Mouse (Mus musculus) ES-Bruce4 (cell line): ENCODE data around the gene Neurod4. TPM values are rescaled to one million over a fixed set of nuclear protein-coding genes. Genes with fewer than 3 reads are reported as not detected.

Experiments
- H3K27ac ChIP-seq: 2 replicates; pipeline ENCODE4 v1.5.1; 2012; ENCODE audit warnings: low read length, inconsistent platforms; ENCODE audit not compliant: insufficient read depth
- H3K27me3 ChIP-seq: 2 replicates; pipeline ENCODE4 v1.6.1; 2012; ENCODE audit warnings: mild to moderate bottlenecking, low read length, inconsistent platforms; ENCODE audit not compliant: control insufficient read depth, poor library complexity, insufficient read depth, severe bottlenecking
- H3K36me3 ChIP-seq: 2 replicates; pipeline ENCODE4 v1.6.1; 2012; ENCODE audit warnings: inconsistent platforms, mild to moderate bottlenecking, low read length, moderate library complexity; ENCODE audit not compliant: control insufficient read depth, poor library complexity, insufficient read depth, severe bottlenecking
- H3K4me1 ChIP-seq: one replicate; pipeline ENCODE4 v1.8.1; 2011; ENCODE audit warnings: low read length; ENCODE audit not compliant: control insufficient read depth, insufficient read depth
- H3K4me3 ChIP-seq: 2 replicates; pipeline ENCODE4 v1.5.1; 2011; ENCODE audit warnings: low read depth, mild to moderate bottlenecking, low read length
- H3K9ac ChIP-seq: 2 replicates; pipeline ENCODE4 v1.6.1; 2012; ENCODE audit warnings: low read depth, mild to moderate bottlenecking, inconsistent platforms; ENCODE audit not compliant: poor library complexity, severe bottlenecking
- H3K9me3 ChIP-seq: replicated peaks from 2 replicates; pipeline ENCODE4 v1.6.1; 2012; ENCODE audit warnings: mild to moderate bottlenecking, low read length, inconsistent platforms; ENCODE audit not compliant: control insufficient read depth, poor library complexity, insufficient read depth, severe bottlenecking
- CTCF ChIP-seq: IDR thresholded peaks from one replicate; pipeline ENCODE4 v1.8.1; 2011; ENCODE audit warnings: low read depth, low read length
- EP300 ChIP-seq: IDR thresholded peaks from 2 replicates; pipeline ENCODE4 v1.6.1; 2011; ENCODE audit warnings: low read depth, low read length; ENCODE audit not compliant: insufficient read depth
- POLR2A ChIP-seq: IDR thresholded peaks from one replicate; pipeline ENCODE4 v1.8.1; 2011; ENCODE audit warnings: low read length; ENCODE audit not compliant: insufficient read depth
- polyA plus RNA-seq: library from polyadenylated mRNA; stranded (reverse); fragments of >200 nt; gene quantifications from 2 replicates; pipeline ENCODE4 v1.2.4, GENCODE M21; 2011; ENCODE audit warnings: low read depth; ENCODE audit not compliant: missing spikeins, insufficient read depth, insufficient read length

The Neurod4 gene
- not detected in 2 replicates for polyA plus RNA-seq

GRCm38 (mm10) chr10:130280066-130280465 is at the start of gene Neurod4:
Neurod4 (minus strand) TSS chr10:130280240.
- H3K27ac ChIP-seq = no peak within 1 kb of the TSS
- H3K9me3 ChIP-seq = no peaks in the 10 kb centered on the region
- H3K4me1 ChIP-seq = no peaks in the 10 kb centered on the region
- no peaks in the 10 kb centered on the region for H3K27me3 ChIP-seq
- TF ChIP-seq POLR2A (no peak), EP300 (no peak), CTCF (no peak)
- no peak within 1 kb of the TSS for H3K4me3 ChIP-seq
- no peaks in the 10 kb centered on the region for H3K36me3 ChIP-seq
- no peak within 1 kb of the TSS for H3K9ac ChIP-seq

GRCm38 (mm10) chr10:130324243-130324642 is 44.2 kb upstream of the Neurod4 start:
- no peak for TF ChIP-seq EP300
- TF ChIP-seq CTCF = no peak
- no peak for TF ChIP-seq POLR2A
- H3K36me3 ChIP-seq = no peaks in the 10 kb centered on the region
- H3K4me3 ChIP-seq = no peak overlapping the region
- H3K27me3 ChIP-seq = no peaks in the 10 kb centered on the region
- H3K4me1 ChIP-seq = no peaks in the 10 kb centered on the region
- no peaks in the 10 kb centered on the region for H3K9me3 ChIP-seq
- no peak overlapping the region for H3K27ac ChIP-seq
- no peak overlapping the region for H3K9ac ChIP-seq

GRCm38 (mm10) chr10:130322637-130323036 is 42.6 kb upstream of the Neurod4 start, which contains the start of gene Tespa1:
Tespa1 (plus strand) TSS chr10:130322870.
- Histone ChIP-seq H3K9ac (no peak within 1 kb of the TSS), H3K27ac (no peak within 1 kb of the TSS), H3K9me3 (no peaks in the 10 kb centered on the region), H3K36me3 (no peaks in the 10 kb centered on the region), H3K27me3 (no peaks in the 10 kb centered on the region), H3K4me3 (no peak within 1 kb of the TSS), H3K4me1 (no peaks in the 10 kb centered on the region)
- TF ChIP-seq CTCF (no peak), POLR2A (no peak), EP300 (no peak)

GRCm38 (mm10) chr10:130322062-130322461 is 42.0 kb upstream of the Neurod4 start:
- H3K9ac ChIP-seq = no peak overlapping the region
- no peaks in the 10 kb centered on the region for H3K4me1 ChIP-seq
- no peaks in the 10 kb centered on the region for H3K9me3 ChIP-seq
- TF ChIP-seq CTCF (no peak), EP300 (no peak), POLR2A (no peak)
- H3K4me3 ChIP-seq = no peak overlapping the region
- no peaks in the 10 kb centered on the region for H3K36me3 ChIP-seq
- no peaks in the 10 kb centered on the region for H3K27me3 ChIP-seq
- H3K27ac ChIP-seq = no peak overlapping the region

- H3K4me1 ChIP-seq = no peaks in the 10 kb centered on the region
Observed at GRCm38 (mm10) chr10:130320715-130321114, 40.7 kb upstream of the Neurod4 start.

GRCm38 (mm10) chr10:130318720-130319119 is 38.7 kb upstream of the Neurod4 start:
- no peaks in the 10 kb centered on the region for H3K9me3 ChIP-seq
- TF ChIP-seq CTCF = no peak
- TF ChIP-seq EP300 = no peak
- no peak for TF ChIP-seq POLR2A
- no peaks in the 10 kb centered on the region for H3K4me1 ChIP-seq
- no peaks in the 10 kb centered on the region for H3K36me3 ChIP-seq
- no peak overlapping the region for H3K9ac ChIP-seq
- no peaks in the 10 kb centered on the region for H3K27me3 ChIP-seq
- H3K27ac ChIP-seq = no peak overlapping the region
- no peak overlapping the region for H3K4me3 ChIP-seq

More at GRCm38 (mm10) chr10:130320715-130321114, 40.7 kb upstream of the Neurod4 start:
- no peaks in the 10 kb centered on the region for H3K36me3 ChIP-seq
- H3K27me3 ChIP-seq = no peaks in the 10 kb centered on the region
- no peaks in the 10 kb centered on the region for H3K9me3 ChIP-seq
- no peak overlapping the region for H3K4me3 ChIP-seq
- H3K27ac ChIP-seq = no peak overlapping the region
- TF ChIP-seq EP300 = no peak
- no peak for TF ChIP-seq CTCF
- TF ChIP-seq POLR2A = no peak
- H3K9ac ChIP-seq = no peak overlapping the region
